Mouse (Mus musculus) erythroblast, embryonic 14.5 days (primary cell): Measurements from ENCODE around the gene Tulp1. TPM values are rescaled to one million over a fixed set of nuclear protein-coding genes. Genes with fewer than 3 reads are reported as not detected.

Experiments used
- H3K27me3 ChIP-seq: 2 replicates; pipeline ENCODE4 v1.6.1; 2012; ENCODE audit warnings: inconsistent platforms; ENCODE audit not compliant: control insufficient read depth
- H3K36me3 ChIP-seq: 2 replicates; pipeline ENCODE4 v1.6.1; 2012; ENCODE audit warnings: mild to moderate bottlenecking, inconsistent platforms; ENCODE audit not compliant: control insufficient read depth
- H3K4me1 ChIP-seq: 2 replicates; pipeline ENCODE4 v1.6.1; 2012; ENCODE audit warnings: inconsistent platforms; ENCODE audit not compliant: control insufficient read depth
- H3K4me3 ChIP-seq: replicated peaks from 2 replicates; pipeline ENCODE3; 2012; ENCODE audit warnings: moderate library complexity, mild to moderate bottlenecking, inconsistent platforms
- H3K9me3 ChIP-seq: 2 replicates; pipeline ENCODE4 v1.6.1; 2012; ENCODE audit warnings: low read length, inconsistent platforms, mixed read lengths; ENCODE audit not compliant: control insufficient read depth
- GATA1 ChIP-seq: IDR thresholded peaks from 2 replicates; pipeline ENCODE4 v1.6.1; 2012; ENCODE audit warnings: low read length, inconsistent platforms, mixed read lengths
- TAL1 ChIP-seq: IDR thresholded peaks from 3 replicates; pipeline ENCODE4 v1.6.1; 2012; ENCODE audit warnings: low read length, inconsistent platforms, mixed read lengths
- polyA plus RNA-seq: library from polyadenylated mRNA; stranded (reverse); fragments of >175 nt; gene quantifications from 2 replicates; pipeline ENCODE4 v1.2.3, GENCODE M21; 2012

The Tulp1 gene
- polyA plus RNA-seq, 1 experiment = 0.19 TPM

GRCm38 (mm10) chr17:28355871-28356270, 9.2 kb downstream of the Tulp1 start:
- no peak for TF ChIP-seq GATA1
- TF ChIP-seq TAL1 = no peak
- Histone ChIP-seq H3K4me3 (no peak overlapping the region), H3K36me3 (no peaks in the 10 kb centered on the region), H3K9me3 (no peaks in the 10 kb centered on the region), H3K4me1 (peaks cover 30% of the 10 kb centered on the region), H3K27me3 (peaks cover 54% of the 10 kb centered on the region)

DNA sequence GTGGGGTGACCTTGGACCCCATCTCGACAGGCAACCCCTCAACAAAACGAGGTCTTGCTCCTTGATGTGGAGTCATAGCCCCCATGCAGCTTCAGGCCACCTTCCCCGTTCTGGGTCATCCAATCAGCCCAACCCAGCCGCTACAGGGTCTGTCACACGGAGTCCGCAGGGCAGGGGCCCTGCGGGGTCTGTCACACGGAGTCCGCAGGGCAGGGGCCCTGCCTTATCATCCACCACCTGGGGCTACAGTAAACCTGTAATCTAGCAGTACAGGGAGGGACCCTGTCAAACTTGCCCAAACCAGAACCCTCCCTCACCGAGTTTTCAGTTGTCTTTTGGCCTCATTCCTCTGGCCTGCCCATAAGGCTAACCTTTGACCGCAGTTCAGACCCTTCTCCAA, 13.0 kb downstream of the Tulp1 start:
- Histone ChIP-seq H3K4me3 (peak overlapping the region; percentile 61), H3K9me3 (no peaks in the 10 kb centered on the region), H3K27me3 (peaks cover 59% of the 10 kb centered on the region), H3K36me3 (no peaks in the 10 kb centered on the region), H3K4me1 (peaks cover 42% of the 10 kb centered on the region)
- TF ChIP-seq TAL1 (no peak), GATA1 (no peak)

DNA sequence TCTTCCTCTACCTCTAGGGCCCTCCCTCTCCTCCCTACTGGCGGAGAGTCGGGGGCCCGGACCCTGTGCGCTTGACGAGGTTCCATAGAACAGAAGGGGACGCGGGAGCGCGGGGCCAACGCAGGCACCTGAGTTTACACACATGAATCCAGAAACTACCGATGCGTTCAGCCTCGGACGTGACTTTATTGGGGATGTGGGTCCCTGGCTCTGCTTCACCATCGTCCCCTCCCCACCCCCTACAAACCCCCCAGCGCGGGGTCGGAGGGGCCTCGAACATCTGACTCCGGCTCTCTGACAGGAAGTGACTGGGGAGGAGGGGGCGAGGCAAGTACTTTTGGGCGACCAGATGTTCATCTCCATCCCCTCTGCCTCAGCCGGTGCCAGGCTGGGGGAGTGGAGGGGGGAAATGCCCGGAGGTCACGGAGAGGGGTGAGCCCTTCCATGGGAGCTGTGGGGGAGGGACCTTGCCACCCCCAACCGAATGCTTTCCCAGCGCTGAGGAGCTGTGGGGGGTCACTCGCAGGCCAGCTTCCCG, 13.6 kb downstream of the Tulp1 start:
- Histone ChIP-seq H3K4me1 (peaks cover 42% of the 10 kb centered on the region), H3K36me3 (no peaks in the 10 kb centered on the region), H3K27me3 (peaks cover 59% of the 10 kb centered on the region), H3K4me3 (peak overlapping the region; percentile 61), H3K9me3 (no peaks in the 10 kb centered on the region)
- TF ChIP-seq GATA1 = no peak
- no peak for TF ChIP-seq TAL1

DNA sequence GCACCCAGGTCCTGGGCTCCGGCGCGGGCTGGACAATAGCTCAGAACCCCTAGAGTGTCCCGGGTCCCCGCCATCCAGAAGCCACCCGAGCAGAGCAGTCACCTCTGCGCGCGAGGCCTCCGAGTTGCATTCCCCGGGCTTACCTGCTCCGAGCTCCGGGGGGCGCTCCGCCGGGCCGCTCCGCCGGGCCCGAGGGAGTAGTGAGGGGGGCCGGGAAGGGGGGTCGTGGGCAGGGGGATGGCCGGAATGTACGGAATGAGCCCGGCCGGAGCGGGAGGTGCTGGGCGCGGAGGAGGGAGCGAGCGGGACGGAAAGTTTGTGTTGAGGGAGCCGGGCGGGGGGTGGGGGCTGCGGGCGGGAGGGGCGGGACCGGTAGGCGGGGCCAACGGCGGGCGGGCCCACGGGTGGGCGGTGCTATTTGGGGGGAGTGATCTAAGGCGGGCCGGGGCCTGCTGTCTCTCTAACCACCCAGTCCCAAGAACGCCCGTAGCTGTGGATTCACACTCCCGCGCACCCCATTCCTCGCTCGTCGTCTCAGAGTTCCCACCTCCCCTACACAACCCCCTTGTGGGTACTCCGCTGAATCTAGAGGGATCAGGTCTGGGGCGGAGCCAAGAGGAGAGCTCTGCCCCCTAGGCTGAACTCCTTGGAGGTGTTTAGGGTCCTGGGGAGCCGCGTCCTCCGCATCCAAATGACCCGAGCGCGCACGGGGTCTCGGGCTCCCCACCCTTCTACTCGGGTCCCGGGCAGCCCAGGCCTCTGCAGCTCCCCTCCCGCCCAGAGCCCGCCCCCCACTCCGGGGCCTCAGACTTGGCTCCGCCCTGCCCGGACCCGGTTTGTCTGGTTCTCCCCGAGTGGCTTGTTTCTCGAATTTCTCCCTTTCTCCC, 14.3 kb downstream of the Tulp1 start, which contains the start of gene Tead3:
Tead3 (minus strand) TSS at position 352 of the 887 bp plus-strand sequence.
- TF ChIP-seq GATA1 (no peak), TAL1 (no peak)
- H3K4me3 ChIP-seq = peak within 1 kb of the TSS; percentile 61
- H3K4me1 ChIP-seq = peaks cover 42% of the 10 kb centered on the region
- H3K36me3 ChIP-seq = no peaks in the 10 kb centered on the region
- no peaks in the 10 kb centered on the region for H3K9me3 ChIP-seq
- H3K27me3 ChIP-seq = peaks cover 66% of the 10 kb centered on the region

DNA sequence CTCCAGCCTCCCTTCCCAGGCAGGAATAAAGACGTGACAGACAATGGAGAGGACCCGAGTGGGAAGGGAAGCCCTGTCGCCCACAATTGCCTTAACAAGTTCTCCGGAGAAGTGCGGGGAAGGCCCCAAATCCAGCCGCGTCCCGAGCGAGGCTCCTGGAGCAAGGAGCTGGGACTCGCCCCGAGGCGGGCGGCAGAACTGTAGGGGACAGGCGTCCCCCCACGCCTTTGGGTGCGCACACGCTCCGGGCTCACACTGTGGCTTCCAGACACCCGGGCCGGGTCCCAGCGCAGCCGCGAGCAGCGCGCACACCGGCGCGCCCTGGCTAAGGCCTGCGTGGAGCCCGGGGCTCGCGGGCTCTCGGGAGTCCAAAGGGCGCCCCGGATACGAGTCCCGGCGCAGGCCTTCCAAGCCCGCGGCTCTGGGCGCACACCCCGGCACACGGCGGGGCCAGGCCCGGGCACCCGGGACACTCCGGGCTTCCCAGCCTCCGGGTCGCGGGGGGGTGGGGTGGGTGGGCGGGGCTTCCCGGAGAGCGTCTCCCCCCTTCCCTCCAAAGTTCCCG, 15.0 kb downstream of the Tulp1 start:
- Histone ChIP-seq H3K27me3 (peaks cover 73% of the 10 kb centered on the region), H3K4me1 (peaks cover 49% of the 10 kb centered on the region), H3K9me3 (no peaks in the 10 kb centered on the region), H3K4me3 (peak overlapping the region; percentile 61), H3K36me3 (no peaks in the 10 kb centered on the region)
- no peak for TF ChIP-seq GATA1
- TF ChIP-seq TAL1 = no peak

DNA sequence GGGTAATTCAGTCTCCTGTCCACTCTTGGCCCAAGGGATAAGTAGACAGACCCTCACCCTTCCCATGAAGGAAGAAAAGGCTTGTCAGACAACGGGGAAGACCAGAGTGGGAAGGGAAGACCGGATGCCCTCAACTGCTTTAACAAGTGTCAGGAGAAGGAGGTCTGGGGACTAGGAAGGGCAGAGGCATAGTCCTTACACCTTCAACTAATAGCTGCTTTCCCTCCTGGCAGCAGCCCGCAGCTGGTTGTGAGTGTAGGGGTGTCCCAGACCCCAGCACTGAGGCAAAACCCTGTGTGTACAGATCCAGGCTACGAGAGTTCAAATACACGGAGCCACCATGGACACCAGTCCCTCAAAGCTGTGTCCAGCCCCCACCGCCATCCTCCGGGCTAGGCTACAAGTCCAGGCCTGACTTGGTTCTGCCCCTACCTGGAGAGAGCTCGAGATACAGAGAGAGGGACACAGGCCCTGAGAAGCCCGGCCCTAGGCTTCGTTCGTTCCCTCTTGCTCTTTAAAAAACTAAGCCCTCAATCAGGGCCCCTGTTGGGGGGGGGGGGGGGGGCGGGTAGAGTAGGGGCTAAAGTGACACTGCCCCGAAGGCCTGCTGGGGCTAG, 15.7 kb downstream of the Tulp1 start:
- Histone ChIP-seq H3K27me3 (peaks cover 79% of the 10 kb centered on the region), H3K4me3 (peak overlapping the region; percentile 61), H3K9me3 (no peaks in the 10 kb centered on the region), H3K36me3 (no peaks in the 10 kb centered on the region), H3K4me1 (peaks cover 53% of the 10 kb centered on the region)
- no peak for TF ChIP-seq GATA1
- no peak for TF ChIP-seq TAL1

DNA sequence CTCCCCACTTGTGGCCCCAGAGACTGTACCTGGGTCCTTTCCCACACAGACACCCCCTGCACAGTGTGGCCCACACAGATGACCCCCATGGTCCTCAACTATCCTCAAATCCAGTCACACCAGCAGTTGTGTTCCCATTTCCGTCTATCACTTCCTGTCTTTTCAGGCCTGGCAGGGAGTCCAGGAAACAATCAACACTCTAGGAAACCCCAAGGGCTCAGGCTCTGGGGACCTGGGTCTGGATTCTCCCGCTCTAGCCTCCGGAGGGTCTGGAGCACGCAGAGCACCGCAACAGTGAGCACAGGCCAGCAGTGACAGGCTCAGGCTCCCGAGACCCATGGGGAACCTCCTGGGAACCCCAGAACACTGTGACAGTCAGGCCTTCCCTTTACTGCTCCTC, 16.8 kb downstream of the Tulp1 start:
- peaks cover 50% of the 10 kb centered on the region for H3K4me1 ChIP-seq
- H3K9me3 ChIP-seq = no peaks in the 10 kb centered on the region
- H3K4me3 ChIP-seq = no peak overlapping the region
- no peak for TF ChIP-seq GATA1
- TF ChIP-seq TAL1 = no peak
- no peaks in the 10 kb centered on the region for H3K36me3 ChIP-seq
- H3K27me3 ChIP-seq = peaks cover 80% of the 10 kb centered on the region

DNA sequence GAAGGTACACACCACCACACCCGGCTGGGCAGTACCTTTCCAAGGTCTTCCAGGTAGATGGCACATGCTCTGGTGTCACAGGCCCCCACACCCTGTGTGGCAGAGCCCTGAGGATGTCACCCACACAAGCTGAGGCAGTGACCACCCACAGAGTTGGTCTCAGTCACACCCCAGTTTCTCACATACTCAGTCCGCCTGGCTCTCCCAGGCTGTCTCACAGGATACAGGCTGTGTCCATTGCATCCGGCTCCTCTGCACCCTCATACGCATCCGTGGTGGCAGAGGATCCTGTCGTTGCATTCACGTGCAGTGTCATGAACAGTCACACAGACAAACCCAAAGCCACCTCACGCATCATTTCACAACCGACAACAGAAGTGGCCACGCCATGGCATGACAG, 17.7 kb downstream of the Tulp1 start:
- Histone ChIP-seq H3K4me1 (peaks cover 45% of the 10 kb centered on the region), H3K36me3 (no peaks in the 10 kb centered on the region), H3K9me3 (no peaks in the 10 kb centered on the region), H3K4me3 (no peak overlapping the region), H3K27me3 (peaks cover 80% of the 10 kb centered on the region)
- TF ChIP-seq TAL1 (no peak), GATA1 (no peak)

DNA sequence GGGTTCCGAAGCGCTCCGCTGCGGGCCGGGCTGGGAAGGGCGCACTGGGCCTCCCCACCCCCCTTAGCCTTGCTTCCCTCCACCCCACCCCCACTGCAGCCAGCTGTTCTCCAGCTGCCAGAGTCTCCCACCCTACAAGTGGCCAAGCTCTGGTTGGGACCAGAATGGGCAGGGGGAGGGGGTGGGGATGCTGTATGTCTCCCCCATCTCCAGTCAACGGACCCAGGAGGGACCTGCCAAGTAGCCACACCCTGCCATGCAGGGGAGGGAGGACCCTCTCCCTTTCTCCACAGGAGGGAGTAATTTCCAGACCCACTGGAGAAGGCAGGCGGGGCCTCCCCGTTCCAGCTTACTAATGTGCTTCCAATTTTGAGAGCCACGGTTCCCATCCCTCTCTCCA, 19.1 kb downstream of the Tulp1 start:
- Histone ChIP-seq H3K9me3 (no peaks in the 10 kb centered on the region), H3K4me3 (no peak overlapping the region), H3K4me1 (peaks cover 38% of the 10 kb centered on the region), H3K36me3 (no peaks in the 10 kb centered on the region), H3K27me3 (peaks cover 68% of the 10 kb centered on the region)
- TF ChIP-seq GATA1 = no peak
- TF ChIP-seq TAL1 = no peak
